Mouse (Mus musculus): ENCODE data around the gene Tmem17. TPM values are rescaled to one million over a fixed set of nuclear protein-coding genes. Genes with fewer than 3 reads are reported as not detected.
A peak's percentile ranks its signal among the peaks of the same experiment; 100 is the strongest.

The Tmem17 gene
- polyA plus RNA-seq, 1 experiment from 2014 or later: 13.4 TPM

- WGBS: 82% methylated on average over 9 of the region's 9 CpGs
Measured at GRCm38 (mm10) chr11:22500771-22501566, 10.9 kb upstream of the Tmem17 start.

GRCm38 (mm10) chr11:22513075-22513474 lies 1.2 kb downstream of the Tmem17 start:
- Histone ChIP-seq H3K4me1 (replicated peaks; ENCODE audit: control insufficient read depth, insufficient read depth, low read length) (no peaks in the 10 kb centered on the region), H3K27ac (ENCODE audit: low read depth, low read length) (peak overlapping the region; percentile 80), H3K4me2 (replicated peaks; ENCODE audit: low read depth, low read length) (peak overlapping the region; percentile 55), H3K27me3 (ENCODE audit: control insufficient read depth, insufficient read depth, low read length) (no peaks in the 10 kb centered on the region), H3K9me3 (ENCODE audit: control insufficient read depth, low read length) (no peaks in the 10 kb centered on the region), H3K4me3 (ENCODE audit: low read depth, low read length) (peak overlapping the region; percentile 51), H3K36me3 (ENCODE audit: control insufficient read depth, insufficient read depth, low read length) (no peaks in the 10 kb centered on the region), H3K9ac (ENCODE audit: low read depth, low read length) (peak overlapping the region; percentile 77)
- no peak for ATAC-seq (ENCODE audit: low FRiP score)
- DNase-seq (ENCODE audit: low spot score): no peak
- 46% methylated on average over 11 of the region's 11 CpGs for WGBS

More at GRCm38 (mm10) chr11:22500771-22501566, 10.9 kb upstream of the Tmem17 start:
- H3K4me2 ChIP-seq (replicated peaks; ENCODE audit: low read depth, low read length): no peak overlapping the region
- H3K27ac ChIP-seq (ENCODE audit: low read depth, low read length): no peak overlapping the region
- no peaks in the 10 kb centered on the region for H3K4me1 ChIP-seq (replicated peaks; ENCODE audit: control insufficient read depth, insufficient read depth, low read length)
- H3K9me3 ChIP-seq (ENCODE audit: control insufficient read depth, low read length): no peaks in the 10 kb centered on the region
- H3K36me3 ChIP-seq (ENCODE audit: control insufficient read depth, insufficient read depth, low read length): no peaks in the 10 kb centered on the region
- H3K9ac ChIP-seq (ENCODE audit: low read depth, low read length): no peak overlapping the region
- H3K27me3 ChIP-seq (ENCODE audit: control insufficient read depth, insufficient read depth, low read length): no peaks in the 10 kb centered on the region
- DNase-seq (ENCODE audit: low spot score): no peak
- no peak for ATAC-seq (ENCODE audit: low FRiP score)
- no peak overlapping the region for H3K4me3 ChIP-seq (ENCODE audit: low read depth, low read length)

GRCm38 (mm10) chr11:22515061-22515460 lies 3.2 kb downstream of the Tmem17 start:
- WGBS: 93% methylated on average over 2 of the region's 2 CpGs

GRCm38 (mm10) chr11:22518445-22518844 lies 6.6 kb downstream of the Tmem17 start:
- Histone ChIP-seq H3K9me3 (ENCODE audit: control insufficient read depth, low read length) (no peaks in the 10 kb centered on the region), H3K4me1 (replicated peaks; ENCODE audit: control insufficient read depth, insufficient read depth, low read length) (no peaks in the 10 kb centered on the region), H3K9ac (ENCODE audit: low read depth, low read length) (no peak overlapping the region), H3K36me3 (ENCODE audit: control insufficient read depth, insufficient read depth, low read length) (0 out of 2 replicates have a peak, but pooled peaks cover 3% of the 10 kb centered on the region), H3K27me3 (ENCODE audit: control insufficient read depth, insufficient read depth, low read length) (no peaks in the 10 kb centered on the region), H3K27ac (ENCODE audit: low read depth, low read length) (no peak overlapping the region), H3K4me2 (replicated peaks; ENCODE audit: low read depth, low read length) (no peak overlapping the region), H3K4me3 (ENCODE audit: low read depth, low read length) (no peak overlapping the region)
- WGBS: 76% methylated on average over 6 of the region's 6 CpGs
- ATAC-seq (ENCODE audit: low FRiP score) (no peak), DNase-seq (ENCODE audit: low spot score) (no peak)

More at GRCm38 (mm10) chr11:22515061-22515460, 3.2 kb downstream of the Tmem17 start:
- H3K4me3 ChIP-seq (ENCODE audit: low read depth, low read length): no peak overlapping the region
- no peak overlapping the region for H3K27ac ChIP-seq (ENCODE audit: low read depth, low read length)
- H3K9ac ChIP-seq (ENCODE audit: low read depth, low read length): no peak overlapping the region
- DNase-seq (ENCODE audit: low spot score) (no peak), ATAC-seq (ENCODE audit: low FRiP score) (no peak)
- H3K36me3 ChIP-seq (ENCODE audit: control insufficient read depth, insufficient read depth, low read length): 0 out of 2 replicates have a peak, but pooled peaks cover 3% of the 10 kb centered on the region
- no peaks in the 10 kb centered on the region for H3K9me3 ChIP-seq (ENCODE audit: control insufficient read depth, low read length)
- H3K4me1 ChIP-seq (replicated peaks; ENCODE audit: control insufficient read depth, insufficient read depth, low read length): no peaks in the 10 kb centered on the region
- no peaks in the 10 kb centered on the region for H3K27me3 ChIP-seq (ENCODE audit: control insufficient read depth, insufficient read depth, low read length)
- H3K4me2 ChIP-seq (replicated peaks; ENCODE audit: low read depth, low read length): no peak overlapping the region

- Histone ChIP-seq H3K9ac (ENCODE audit: low read depth, low read length) (no peak overlapping the region), H3K4me1 (replicated peaks; ENCODE audit: control insufficient read depth, insufficient read depth, low read length) (no peaks in the 10 kb centered on the region), H3K9me3 (ENCODE audit: control insufficient read depth, low read length) (no peaks in the 10 kb centered on the region), H3K27ac (ENCODE audit: low read depth, low read length) (no peak overlapping the region), H3K4me3 (ENCODE audit: low read depth, low read length) (no peak overlapping the region), H3K27me3 (ENCODE audit: control insufficient read depth, insufficient read depth, low read length) (no peaks in the 10 kb centered on the region), H3K4me2 (replicated peaks; ENCODE audit: low read depth, low read length) (no peak overlapping the region), H3K36me3 (ENCODE audit: control insufficient read depth, insufficient read depth, low read length) (0 out of 2 replicates have a peak, but pooled peaks cover 3% of the 10 kb centered on the region)
- no peak for DNase-seq (ENCODE audit: low spot score)
- no peak for ATAC-seq (ENCODE audit: low FRiP score)
- 89% methylated on average over 4 of the region's 4 CpGs for WGBS
Measured at GRCm38 (mm10) chr11:22520251-22520650, 8.4 kb downstream of the Tmem17 start.

GRCm38 (mm10) chr11:22524606-22525005 lies 12.7 kb downstream of the Tmem17 start:
- Histone ChIP-seq H3K9me3 (ENCODE audit: control insufficient read depth, low read length) (no peaks in the 10 kb centered on the region), H3K4me1 (replicated peaks; ENCODE audit: control insufficient read depth, insufficient read depth, low read length) (no peaks in the 10 kb centered on the region), H3K36me3 (ENCODE audit: control insufficient read depth, insufficient read depth, low read length) (no peaks in the 10 kb centered on the region), H3K4me3 (ENCODE audit: low read depth, low read length) (no peak overlapping the region), H3K27ac (ENCODE audit: low read depth, low read length) (no peak overlapping the region), H3K9ac (ENCODE audit: low read depth, low read length) (no peak overlapping the region), H3K27me3 (ENCODE audit: control insufficient read depth, insufficient read depth, low read length) (no peaks in the 10 kb centered on the region), H3K4me2 (replicated peaks; ENCODE audit: low read depth, low read length) (no peak overlapping the region)
- ATAC-seq (ENCODE audit: low FRiP score): no peak
- WGBS: 89% methylated on average over 1 of the region's 1 CpGs
- no peak for DNase-seq (ENCODE audit: low spot score)

- H3K9me3 ChIP-seq (ENCODE audit: control insufficient read depth, low read length): no peaks in the 10 kb centered on the region
- WGBS: 40% methylated on average over 1 of the region's 1 CpGs
- H3K27me3 ChIP-seq (ENCODE audit: control insufficient read depth, insufficient read depth, low read length): no peaks in the 10 kb centered on the region
- no peaks in the 10 kb centered on the region for H3K36me3 ChIP-seq (ENCODE audit: control insufficient read depth, insufficient read depth, low read length)
- no peak overlapping the region for H3K4me3 ChIP-seq (ENCODE audit: low read depth, low read length)
- H3K4me1 ChIP-seq (replicated peaks; ENCODE audit: control insufficient read depth, insufficient read depth, low read length): no peaks in the 10 kb centered on the region
- ATAC-seq (ENCODE audit: low FRiP score): no peak
- H3K9ac ChIP-seq (ENCODE audit: low read depth, low read length): no peak overlapping the region
- no peak overlapping the region for H3K27ac ChIP-seq (ENCODE audit: low read depth, low read length)
- no peak overlapping the region for H3K4me2 ChIP-seq (replicated peaks; ENCODE audit: low read depth, low read length)
- no peak for DNase-seq (ENCODE audit: low spot score)
Measured at GRCm38 (mm10) chr11:22540600-22540999, 28.7 kb downstream of the Tmem17 start.

GRCm38 (mm10) chr11:22560061-22560460 lies 48.2 kb downstream of the Tmem17 start:
- Histone ChIP-seq H3K4me1 (replicated peaks; ENCODE audit: control insufficient read depth, insufficient read depth, low read length) (no peaks in the 10 kb centered on the region), H3K27ac (ENCODE audit: low read depth, low read length) (peak overlapping the region; percentile 58; the same call in 1 of the 2 replicates), H3K4me3 (ENCODE audit: low read depth, low read length) (no peak overlapping the region), H3K27me3 (ENCODE audit: control insufficient read depth, insufficient read depth, low read length) (no peaks in the 10 kb centered on the region), H3K36me3 (ENCODE audit: control insufficient read depth, insufficient read depth, low read length) (no peaks in the 10 kb centered on the region), H3K4me2 (replicated peaks; ENCODE audit: low read depth, low read length) (no peak overlapping the region), H3K9me3 (ENCODE audit: control insufficient read depth, low read length) (no peaks in the 10 kb centered on the region), H3K9ac (ENCODE audit: low read depth, low read length) (no peak overlapping the region)
- WGBS: 80% methylated on average over 1 of the region's 1 CpGs
- DNase-seq (ENCODE audit: low spot score): peak; percentile 27
- peak; percentile 69 for ATAC-seq (ENCODE audit: low FRiP score)

All from hindbrain, embryonic 11.5 days (tissue).